Mouse (Mus musculus) hindbrain, postnatal 0 days (tissue): ENCODE measurements around the gene Zfp768. TPM values are rescaled to one million over a fixed set of nuclear protein-coding genes. Genes with fewer than 3 reads are reported as not detected.
A peak's percentile ranks its signal among the peaks of the same experiment; 100 is the strongest.

ENCODE experiments used
- ATAC-seq: fragments of 200-750 bp; cut with Nextera tagmentation; 2 replicates; pipeline ENCODE4 v1.8.0; 2017; ENCODE audit warnings: mild to moderate bottlenecking, moderate TSS enrichment, moderate library complexity
- DNase-seq: peaks from one replicate; pipeline ENCODE4 v3.0.0-alpha.2; 2015; ENCODE audit warnings: low spot score
- H3K27ac ChIP-seq: fragments of 300-500 bp; sonication (generic); 2 replicates; pipeline ENCODE4 v1.5.1; 2014; ENCODE audit warnings: mild to moderate bottlenecking
- H3K27me3 ChIP-seq: fragments of 300-500 bp; sonication (generic); 2 replicates; pipeline ENCODE4 v1.6.1; 2014; ENCODE audit warnings: low read length, mixed read lengths; ENCODE audit not compliant: insufficient read depth
- H3K36me3 ChIP-seq: fragments of 300-500 bp; sonication (generic); 2 replicates; pipeline ENCODE4 v1.6.1; 2014; ENCODE audit warnings: low read length, mixed read lengths; ENCODE audit not compliant: insufficient read depth
- H3K4me1 ChIP-seq: fragments of 300-500 bp; sonication (generic); 2 replicates; pipeline ENCODE4 v1.6.1; 2014; ENCODE audit warnings: antibody characterized with exemption, low read length, mixed read lengths; ENCODE audit not compliant: insufficient read depth
- H3K4me2 ChIP-seq: fragments of 300-500 bp; sonication (generic); 2 replicates; pipeline ENCODE4 v1.6.1; 2014; ENCODE audit warnings: low read depth, mild to moderate bottlenecking, low read length, moderate library complexity, mixed read lengths
- H3K4me3 ChIP-seq: fragments of 300-500 bp; sonication (generic); 2 replicates; pipeline ENCODE4 v1.5.1; 2014; ENCODE audit warnings: low read length
- H3K9ac ChIP-seq: fragments of 300-500 bp; sonication (generic); replicated peaks from 2 replicates; pipeline ENCODE4 v1.6.1; 2014; ENCODE audit warnings: mild to moderate bottlenecking, low read length, moderate library complexity, mixed read lengths
- H3K9me3 ChIP-seq: fragments of 300-500 bp; sonication (generic); 2 replicates; pipeline ENCODE4 v1.6.1; 2016; ENCODE audit warnings: low read length, mixed read lengths
- CTCF ChIP-seq: IDR thresholded peaks from 2 replicates; pipeline ENCODE4 v1.5.1; 2016; ENCODE audit warnings: antibody characterized with exemption, control low read depth, low read depth
- WGBS: fragments of 180-500 bp; shearing (Covaris S2); extraction: QIAGEN DNeasy Blood & Tissue Kit; methylation state at CpG from one replicate; pipeline ENCODE4 v1.1.7; 2014; 5-methylcytosine and 5-hydroxymethylcytosine counted together
- polyA plus RNA-seq: library from polyadenylated mRNA; unstranded; fragments of >200 nt; fragmentation: Nextera tagmentation; extraction: Ambion mirVana; gene quantifications from 2 replicates; pipeline ENCODE4 v1.2.1, GENCODE M21; 2015
- total RNA-seq: library from RNA; depleted of rRNA; stranded (reverse); fragments of >200 nt; gene quantifications from 2 replicates; pipeline ENCODE4 v1.2.3, GENCODE M21; 2014

Zfp768 gene
- total and polyA plus RNA-seq, 2 experiments from 2014 or later: 15.7 to 47.7 TPM

- WGBS: 60% methylated on average over 2 of the region's 2 CpGs
- no peaks in the 10 kb centered on the region for H3K27me3 ChIP-seq
- H3K9ac ChIP-seq: no peak overlapping the region
- no peak overlapping the region for H3K27ac ChIP-seq
- no peak for TF ChIP-seq CTCF
- ATAC-seq (no peak), DNase-seq (no peak)
- no peak overlapping the region for H3K4me3 ChIP-seq
- no peaks in the 10 kb centered on the region for H3K9me3 ChIP-seq
- no peaks in the 10 kb centered on the region for H3K36me3 ChIP-seq
- H3K4me1 ChIP-seq: no peaks in the 10 kb centered on the region
- no peak overlapping the region for H3K4me2 ChIP-seq
Measured at GRCm38 (mm10) chr7:127357871-127358270, 12.5 kb upstream of the Zfp768 start.

- H3K4me3 ChIP-seq: no peak overlapping the region
- no peak overlapping the region for H3K4me2 ChIP-seq
- no peak overlapping the region for H3K9ac ChIP-seq
- 70% methylated on average over 3 of the region's 3 CpGs for WGBS
- DNase-seq (no peak), ATAC-seq (no peak)
- H3K27ac ChIP-seq: no peak overlapping the region
- H3K9me3 ChIP-seq: no peaks in the 10 kb centered on the region
- no peaks in the 10 kb centered on the region for H3K27me3 ChIP-seq
- H3K4me1 ChIP-seq: no peaks in the 10 kb centered on the region
- no peak for TF ChIP-seq CTCF
- no peaks in the 10 kb centered on the region for H3K36me3 ChIP-seq
Measured at GRCm38 (mm10) chr7:127355796-127356195, 10.4 kb upstream of the Zfp768 start.

GRCm38 (mm10) chr7:127351230-127352004, 6.0 kb upstream of the Zfp768 start:
- Histone ChIP-seq H3K9ac (no peak overlapping the region), H3K9me3 (no peaks in the 10 kb centered on the region), H3K36me3 (no peaks in the 10 kb centered on the region), H3K4me1 (no peaks in the 10 kb centered on the region), H3K27me3 (no peaks in the 10 kb centered on the region), H3K27ac (no peak overlapping the region), H3K4me3 (no peak overlapping the region), H3K4me2 (no peak overlapping the region)
- ATAC-seq: no peak
- DNase-seq: no peak
- TF ChIP-seq CTCF: no peak
- WGBS: 84% methylated on average over 5 of the region's 5 CpGs

GRCm38 (mm10) chr7:127346676-127347075, 1.3 kb upstream of the Zfp768 start:
- 21% methylated on average over 8 of the region's 8 CpGs for WGBS
- Histone ChIP-seq H3K36me3 (peaks cover 17% of the 10 kb centered on the region; the same call in 1 of the 2 replicates), H3K4me1 (no peaks in the 10 kb centered on the region), H3K4me3 (peak overlapping the region; percentile 91; the same call in 1 of the 2 replicates), H3K9ac (no peak overlapping the region; the same call in 1 of the 2 replicates), H3K27ac (no peak overlapping the region), H3K27me3 (no peaks in the 10 kb centered on the region), H3K9me3 (no peaks in the 10 kb centered on the region), H3K4me2 (peak overlapping the region; percentile 91)
- DNase-seq: no peak
- no peak for TF ChIP-seq CTCF
- no peak for ATAC-seq

- H3K4me1 ChIP-seq: no peaks in the 10 kb centered on the region
- H3K27ac ChIP-seq: peak overlapping the region; percentile 98
- WGBS: under 1% methylated on average over 40 of the region's 42 CpGs
- H3K27me3 ChIP-seq: no peaks in the 10 kb centered on the region
- DNase-seq (no peak), ATAC-seq (peak; percentile 65)
- peak overlapping the region; percentile 91 for H3K4me2 ChIP-seq
- peak overlapping the region; percentile 98 for H3K9ac ChIP-seq
- H3K36me3 ChIP-seq: peaks cover 17% of the 10 kb centered on the region; the same call in 1 of the 2 replicates
- no peaks in the 10 kb centered on the region for H3K9me3 ChIP-seq
- H3K4me3 ChIP-seq: peak overlapping the region; percentile 91
- no peak for TF ChIP-seq CTCF
Measured at GRCm38 (mm10) chr7:127345092-127345491, 297 bp downstream of the Zfp768 start.

- Histone ChIP-seq H3K27me3 (no peaks in the 10 kb centered on the region), H3K36me3 (peaks cover 17% of the 10 kb centered on the region; the same call in 1 of the 2 replicates), H3K9me3 (no peaks in the 10 kb centered on the region), H3K4me1 (no peaks in the 10 kb centered on the region), H3K9ac (peak overlapping the region; percentile 98), H3K27ac (peak overlapping the region; percentile 98; the same call in 1 of the 2 replicates), H3K4me3 (peak overlapping the region; percentile 91), H3K4me2 (peak overlapping the region; percentile 91)
- no peak for DNase-seq
- WGBS: 88% methylated on average over 8 of the region's 8 CpGs
- ATAC-seq: no peak
- no peak for TF ChIP-seq CTCF
Measured at GRCm38 (mm10) chr7:127344371-127344770, 1.0 kb downstream of the Zfp768 start.
